Mouse (Mus musculus) CH12.LX (cell line): ENCODE measurements around the gene Txlng. TPM values are rescaled to one million over a fixed set of nuclear protein-coding genes. Genes with fewer than 3 reads are reported as not detected.
A peak's percentile ranks its signal among the peaks of the same experiment; 100 is the strongest.

ENCODE experiments used
- DNase-seq: peaks from one replicate; pipeline ENCODE4 v3.0.0-alpha.2; 2013; ENCODE audit errors: extremely low read depth
- H3K27ac ChIP-seq: 2 replicates; pipeline ENCODE4 v1.5.1; 2012; ENCODE audit warnings: low read depth, mild to moderate bottlenecking, control low read depth, moderate library complexity; ENCODE audit not compliant: insufficient read depth
- H3K27me3 ChIP-seq: replicated peaks from 2 replicates; pipeline ENCODE3; 2012; ENCODE audit warnings: inconsistent platforms
- H3K36me3 ChIP-seq, 2 experiments: replicated peaks in 1 of 2; 2 replicates each; pipeline versions ENCODE3 to v1.6.1; 2012; ENCODE audit warnings: inconsistent platforms in 1 of 2, low read length in 1 of 2, mild to moderate bottlenecking in 1 of 2, mixed read lengths in 1 of 2, moderate library complexity in 1 of 2; ENCODE audit not compliant: control insufficient read depth in 1 of 2, insufficient read depth in 1 of 2
- H3K4me1 ChIP-seq, 2 experiments: 2 replicates each; pipeline ENCODE4 v1.6.1; 2012; ENCODE audit warnings: inconsistent platforms in 1 of 2, moderate library complexity in 1 of 2; ENCODE audit not compliant: insufficient read depth in 2 of 2, control insufficient read depth in 1 of 2
- H3K4me2 ChIP-seq: 2 replicates; pipeline ENCODE4 v1.6.1; 2012; ENCODE audit warnings: low read depth, mild to moderate bottlenecking, control low read depth; ENCODE audit not compliant: poor library complexity, insufficient read depth, severe bottlenecking
- H3K4me3 ChIP-seq, 3 experiments: fragments of 150-350 bp in 1 of 3; sonication (generic) in 1 of 3; replicated peaks in 1 of 3; 2 replicates each; pipeline versions ENCODE3 to v1.5.1; 2011 to 2012; ENCODE audit warnings: low read depth in 2 of 3, low read length in 2 of 3, mild to moderate bottlenecking in 2 of 3, moderate library complexity in 2 of 3, control low read depth in 1 of 3, improper control_type of control experiment in 1 of 3, inconsistent platforms in 1 of 3, mixed read lengths in 1 of 3; ENCODE audit not compliant: poor library complexity in 1 of 3
- H3K79me2 ChIP-seq: replicated peaks from 2 replicates; pipeline ENCODE4 v1.6.1; 2012; ENCODE audit warnings: mild to moderate bottlenecking, moderate library complexity; ENCODE audit not compliant: control insufficient read depth, poor library complexity, insufficient read depth, severe bottlenecking; ENCODE audit errors: extremely low read depth
- H3K9ac ChIP-seq: 2 replicates; pipeline ENCODE4 v1.6.1; 2012; ENCODE audit warnings: low read depth, mild to moderate bottlenecking, control low read depth, moderate library complexity; ENCODE audit not compliant: insufficient read depth
- H3K9me3 ChIP-seq: replicated peaks from 2 replicates; pipeline ENCODE3; 2012; ENCODE audit warnings: low read length, inconsistent platforms, mixed read lengths
- CTCF ChIP-seq, 2 experiments: IDR thresholded peaks in 1 of 2; conservative IDR thresholded peaks in 1 of 2; 2 replicates each; pipeline ENCODE4 v1.5.1; 2011 to 2012; ENCODE audit warnings: low read depth in 2 of 2, low read length in 2 of 2, improper control_type of control experiment in 1 of 2, inconsistent platforms in 1 of 2, mild to moderate bottlenecking in 1 of 2, moderate library complexity in 1 of 2
- ELF1 ChIP-seq: IDR thresholded peaks from 2 replicates; pipeline ENCODE4 v1.6.1; 2014; ENCODE audit warnings: low read depth, mild to moderate bottlenecking, inconsistent platforms, low read length, improper control_type of control experiment
- MEF2A ChIP-seq: IDR thresholded peaks from 2 replicates; pipeline ENCODE4 v1.6.1; 2014; ENCODE audit warnings: low read depth, mild to moderate bottlenecking, inconsistent platforms, low read length, improper control_type of control experiment, borderline replicate concordance
- NRF1 ChIP-seq: IDR thresholded peaks from 2 replicates; pipeline ENCODE4 v1.6.1; 2014; ENCODE audit warnings: low read depth, mild to moderate bottlenecking, inconsistent platforms, low read length, improper control_type of control experiment, moderate library complexity
- POLR2A ChIP-seq: IDR thresholded peaks from 2 replicates; pipeline ENCODE4 v1.6.1; 2011; ENCODE audit warnings: low read depth, mild to moderate bottlenecking, improper control_type of control experiment, low read length
- RAD21 ChIP-seq: IDR thresholded peaks from 2 replicates; pipeline ENCODE4 v1.6.1; 2011; ENCODE audit warnings: low read depth, mild to moderate bottlenecking, low read length, improper control_type of control experiment, moderate library complexity
- SMC3 ChIP-seq: IDR thresholded peaks from 2 replicates; pipeline ENCODE4 v1.6.1; 2011; ENCODE audit warnings: low read depth, low read length, improper control_type of control experiment
- USF2 ChIP-seq: conservative IDR thresholded peaks from 2 replicates; pipeline ENCODE4 v1.6.1; 2011; ENCODE audit warnings: low read depth, low read length, improper control_type of control experiment
- dilution Hi-C: fragments of 300-500 bp; cut with MboI; formaldehyde crosslinking; loops from 2 replicates; pipeline ENCODE4 v1.14.3; 2020; ENCODE audit warnings: low sequenced_read_pairs; ENCODE audit not compliant: extremely low pct_unique_long_range_greater_than_20kb, extremely low pct_ligation_motif_present
- in situ Hi-C: fragments of 300-500 bp; cut with MboI; formaldehyde crosslinking; loops from 3 replicates; pipeline ENCODE4 v1.14.3; 2019; ENCODE audit warnings: low sequenced_read_pairs, low pct_ligation_motif_present, low pct_unique_long_range_greater_than_20kb, mixed read lengths
- polyA plus RNA-seq: library from polyadenylated mRNA; unstranded; fragments of >175 nt; gene quantifications from 2 replicates; pipeline ENCODE4 v1.2.1, GENCODE M21; 2012; ENCODE audit warnings: low read depth; ENCODE audit not compliant: insufficient read length
- total RNA-seq, 2 experiments: library from RNA; depleted of rRNA; stranded (reverse); fragments of 300-350 nt in 1 of 2; fragments of >200 nt in 1 of 2; gene quantifications; 2 replicates each; pipeline ENCODE4 v1.2.3; 2012 to 2014

Txlng gene
- total and polyA plus RNA-seq, 3 experiments, result 12.7 to 29.2 (median 22.1) TPM

GRCm38 (mm10) chrX:162736140-162736659, 93.1 kb downstream of the Txlng start:
- DNase-seq, result no peak
- dilution Hi-C loops, result no loop called here
- Histone ChIP-seq H3K9me3 (no peaks in the 10 kb centered on the region), H3K27me3 (no peaks in the 10 kb centered on the region), H3K4me3 (no peak overlapping the region), H3K9ac (peak overlapping the region; percentile 43; the same call in 1 of the 2 replicates), H3K36me3 (no peaks in the 10 kb centered on the region), H3K4me1 (peaks cover 0 to 4% of the 10 kb centered on the region in 2 experiments; a peak in 2 of 4 replicates), H3K79me2 (no peaks in the 10 kb centered on the region), H3K27ac (no peak overlapping the region)
- TF ChIP-seq NRF1, result no peak
- no peak for TF ChIP-seq CTCF (conservative IDR thresholded peaks at IDR 0.05 in 1 of 2, IDR thresholded peaks at IDR 0.05 in 1 of 2; ENCODE audit: low read depth in 2 of 2, low read length in 2 of 2)
- TF ChIP-seq, all 38 proteins: peak for 0
- peak overlapping the region; percentile 60 for H3K4me2 ChIP-seq
- in situ Hi-C loops, result loop anchor here (25.0 kb wide), 1 partner anchor 101 kb away; the partner anchor contains the start of gene Txlng

- dilution Hi-C loops, result no loop called here
- H3K79me2 ChIP-seq, result no peaks in the 10 kb centered on the region
- peak overlapping the region; percentile 9; the same call in 1 of the 2 replicates for H3K27ac ChIP-seq
- H3K4me1 ChIP-seq, result peaks cover 0 to 4% of the 10 kb centered on the region in 2 experiments; a peak in 2 of 4 replicates
- peak overlapping the region in 1 of 3 experiments; percentile 36 for H3K4me3 ChIP-seq
- H3K4me2 ChIP-seq, result peak overlapping the region; percentile 60
- H3K27me3 ChIP-seq, result no peaks in the 10 kb centered on the region
- no peaks in the 10 kb centered on the region for H3K36me3 ChIP-seq
- H3K9me3 ChIP-seq, result no peaks in the 10 kb centered on the region
- H3K9ac ChIP-seq, result peak overlapping the region; percentile 43
- no peak for DNase-seq
- TF ChIP-seq ELF1, result peak; percentile 46
- TF ChIP-seq RAD21, result peak; percentile 10
- TF ChIP-seq NRF1, result no peak
- peak; percentile 47 for TF ChIP-seq SMC3
- TF ChIP-seq MEF2A, result no peak
- TF ChIP-seq POLR2A, result peak; percentile 51
- TF ChIP-seq CTCF (conservative IDR thresholded peaks at IDR 0.05 in 1 of 2, IDR thresholded peaks at IDR 0.05 in 1 of 2; ENCODE audit: low read depth in 2 of 2, low read length in 2 of 2), result peak in 1 of 2 experiments; percentile 57; a peak in 2 of 4 replicates
- TF ChIP-seq, all 38 proteins: peak for 5
- in situ Hi-C loops, result loop anchor here (25.0 kb wide), 1 partner anchor 102 kb away; the partner anchor contains the start of gene Txlng
These were observed 94.0 kb downstream of the Txlng start for GRCm38 (mm10) chrX:162734997-162735929.

- dilution Hi-C loops, result no loop called here
- DNase-seq, result no peak
- H3K36me3 ChIP-seq, result no peaks in the 10 kb centered on the region
- no peak overlapping the region for H3K4me3 ChIP-seq
- H3K79me2 ChIP-seq, result no peaks in the 10 kb centered on the region
- H3K4me2 ChIP-seq, result no peak overlapping the region
- H3K4me1 ChIP-seq, result peaks cover 0 to 2% of the 10 kb centered on the region in 2 experiments; a peak in 1 of 4 replicates
- H3K27ac ChIP-seq, result no peak overlapping the region
- in situ Hi-C loops, result loop anchor here (25.0 kb wide), 1 partner anchor 107 kb away; the partner anchor contains the start of gene Txlng
- TF ChIP-seq USF2, result no peak
- H3K27me3 ChIP-seq, result no peaks in the 10 kb centered on the region
- no peaks in the 10 kb centered on the region for H3K9me3 ChIP-seq
- H3K9ac ChIP-seq, result no peak overlapping the region
These were observed 99.2 kb downstream of the Txlng start for GRCm38 (mm10) chrX:162730031-162730430.

Other genes starting within 250 kb of the Txlng start
- gene Reps2, start 185.8 kb downstream of the Txlng start, total RNA-seq (2012; rRNA removed), result under 0.01 TPM in 1 of 2 replicates, not detected in the other
- 0.08 TPM in 1 of 2 replicates, not detected in the other for gene Reps2, start 185.8 kb downstream of the Txlng start, total RNA-seq (2014; rRNA removed)
- 0.04 and 0.06 TPM in 2 replicates for gene Reps2, start 185.8 kb downstream of the Txlng start, polyA plus RNA-seq
- gene Rbbp7, start 69.1 kb downstream of the Txlng start, total RNA-seq (2012; rRNA removed), result 338 and 426 TPM in 2 replicates
- gene Rbbp7, start 69.1 kb downstream of the Txlng start, total RNA-seq (2014; rRNA removed), result 651 and 662 TPM in 2 replicates
- 577 and 657 TPM in 2 replicates for gene Rbbp7, start 69.1 kb downstream of the Txlng start, polyA plus RNA-seq
- 5.9 and 6.2 TPM in 2 replicates for gene Syap1, start 59.0 kb upstream of the Txlng start, total RNA-seq (2012; rRNA removed)
- 14.7 and 18.1 TPM in 2 replicates for gene Syap1, start 59.0 kb upstream of the Txlng start, total RNA-seq (2014; rRNA removed)
- 12.3 and 13.4 TPM in 2 replicates for gene Syap1, start 59.0 kb upstream of the Txlng start, polyA plus RNA-seq
- gene Ctps2, start 71.8 kb upstream of the Txlng start, total RNA-seq (2012; rRNA removed), result 18.9 and 23.3 TPM in 2 replicates
- gene Ctps2, start 71.8 kb upstream of the Txlng start, total RNA-seq (2014; rRNA removed), result 26.4 and 36.9 TPM in 2 replicates
- gene Ctps2, start 71.8 kb upstream of the Txlng start, polyA plus RNA-seq, result 22.3 and 29.4 TPM in 2 replicates
- not detected in 2 replicates for gene S100g, start 135.1 kb upstream of the Txlng start, total RNA-seq (2012; rRNA removed)
- gene S100g, start 135.1 kb upstream of the Txlng start, total RNA-seq (2014; rRNA removed), result not detected in 2 replicates
- not detected in 2 replicates for gene S100g, start 135.1 kb upstream of the Txlng start, polyA plus RNA-seq